Mouse (Mus musculus): Measurements from ENCODE around the gene Mrps18c. TPM values are rescaled to one million over a fixed set of nuclear protein-coding genes. Genes with fewer than 3 reads are reported as not detected.

Gene Mrps18c
- polyA plus RNA-seq, 1 experiment = 27.8 TPM

DNA sequence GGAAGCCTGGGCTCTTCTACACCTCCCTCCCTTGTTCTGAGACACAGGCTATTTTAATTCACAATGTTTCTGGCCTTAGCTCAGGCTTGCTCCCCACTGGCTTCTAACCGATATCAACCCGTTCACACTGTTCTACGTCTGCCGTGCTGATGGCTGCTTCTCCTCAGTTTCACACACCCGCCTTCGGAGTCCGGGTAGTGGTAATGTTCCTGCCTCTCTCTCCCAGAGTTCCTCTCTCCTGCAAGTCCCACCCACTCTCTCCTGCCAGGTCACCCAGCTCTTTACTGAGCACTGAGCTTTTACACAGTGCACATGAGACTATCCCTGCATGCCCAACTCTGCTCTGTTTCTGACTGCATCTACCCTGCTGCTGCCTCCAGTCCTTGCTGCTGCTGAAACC is 32.4 kb upstream of the Mrps18c start:
- Histone ChIP-seq H3K36me3 (ENCODE audit: control insufficient read depth, insufficient read depth, low read length) (peaks cover 2% of the 10 kb centered on the region; the same call in 1 of the 2 replicates), H3K4me3 (ENCODE audit: control insufficient read depth, low read depth, low read length) (no peak overlapping the region), H3K27me3 (ENCODE audit: control insufficient read depth, insufficient read depth, low read length) (no peaks in the 10 kb centered on the region), H3K27ac (ENCODE audit: control insufficient read depth, insufficient read depth, low read depth, low read length) (no peak overlapping the region), H3K4me1 (ENCODE audit: control insufficient read depth, insufficient read depth, low read length) (no peaks in the 10 kb centered on the region)
- TF ChIP-seq POLR2A (IDR thresholded peaks at IDR 0.05; ENCODE audit: control insufficient read depth, low read depth, low read length) (no peak), CTCF (IDR thresholded peaks at IDR 0.05; ENCODE audit: control insufficient read depth, insufficient read depth, insufficient replicate concordance, low read depth, low read length) (no peak)

DNA sequence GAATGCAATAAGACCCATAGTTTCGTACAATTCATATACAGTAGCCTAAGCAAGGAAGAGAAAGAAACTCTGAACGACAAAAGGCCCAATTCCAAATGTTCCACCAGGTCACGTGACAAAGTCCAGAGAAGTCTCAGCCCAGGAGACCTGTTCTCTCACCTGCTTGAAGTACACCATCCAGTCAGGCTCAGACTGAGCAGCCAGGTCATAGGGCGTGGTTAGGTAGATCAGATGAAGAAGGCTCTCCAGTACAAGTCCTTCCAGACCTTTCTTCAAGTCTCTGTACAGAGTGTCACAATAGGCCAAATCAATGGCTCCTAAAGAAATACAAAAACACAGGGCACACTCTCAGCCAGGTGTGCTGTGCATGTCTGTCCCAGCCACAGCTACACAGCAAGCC is 26.9 kb upstream of the Mrps18c start:
- Histone ChIP-seq H3K36me3 (ENCODE audit: control insufficient read depth, insufficient read depth, low read length) (peaks cover 4% of the 10 kb centered on the region; the same call in 1 of the 2 replicates), H3K4me3 (ENCODE audit: control insufficient read depth, low read depth, low read length) (no peak overlapping the region), H3K27ac (ENCODE audit: control insufficient read depth, insufficient read depth, low read depth, low read length) (no peak overlapping the region), H3K27me3 (ENCODE audit: control insufficient read depth, insufficient read depth, low read length) (no peaks in the 10 kb centered on the region), H3K4me1 (ENCODE audit: control insufficient read depth, insufficient read depth, low read length) (no peaks in the 10 kb centered on the region)
- TF ChIP-seq POLR2A (IDR thresholded peaks at IDR 0.05; ENCODE audit: control insufficient read depth, low read depth, low read length) = no peak
- no peak for TF ChIP-seq CTCF (IDR thresholded peaks at IDR 0.05; ENCODE audit: control insufficient read depth, insufficient read depth, insufficient replicate concordance, low read depth, low read length)

DNA sequence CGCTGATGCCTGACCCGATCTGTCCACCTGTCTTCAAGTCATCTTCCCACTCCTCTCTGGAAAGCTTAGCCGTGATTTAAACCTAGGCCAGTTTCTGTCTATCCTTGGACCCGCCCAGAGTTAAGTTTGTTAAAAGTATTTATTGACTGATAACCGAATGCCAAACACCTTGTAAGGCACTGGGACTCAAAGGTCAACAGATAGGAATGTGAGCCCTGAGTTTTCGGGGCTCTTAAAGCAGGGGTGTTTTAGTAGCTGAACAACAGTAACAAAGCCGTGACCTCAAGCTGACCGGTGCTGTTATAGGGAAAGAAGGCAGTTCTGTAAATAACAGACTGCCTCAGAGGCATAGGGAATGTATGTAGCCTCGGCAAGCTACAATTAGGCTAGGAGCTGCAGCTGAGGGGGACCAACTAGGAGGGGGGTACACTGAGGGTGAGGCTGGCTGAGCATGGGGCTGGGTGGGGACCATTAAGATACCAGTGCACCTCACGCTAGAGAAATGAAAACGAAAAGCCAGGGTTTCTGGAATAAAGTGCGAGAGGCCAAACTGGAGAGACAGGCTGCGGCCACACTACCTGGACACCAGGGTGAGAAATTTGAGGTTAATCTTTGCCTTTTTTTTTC is 22.5 kb upstream of the Mrps18c start:
- H3K36me3 ChIP-seq (ENCODE audit: control insufficient read depth, insufficient read depth, low read length) = peaks cover 7% of the 10 kb centered on the region; the same call in 1 of the 2 replicates
- TF ChIP-seq CTCF (IDR thresholded peaks at IDR 0.05; ENCODE audit: control insufficient read depth, insufficient read depth, insufficient replicate concordance, low read depth, low read length) (no peak), POLR2A (IDR thresholded peaks at IDR 0.05; ENCODE audit: control insufficient read depth, low read depth, low read length) (no peak)
- no peak overlapping the region for H3K4me3 ChIP-seq (ENCODE audit: control insufficient read depth, low read depth, low read length)

DNA sequence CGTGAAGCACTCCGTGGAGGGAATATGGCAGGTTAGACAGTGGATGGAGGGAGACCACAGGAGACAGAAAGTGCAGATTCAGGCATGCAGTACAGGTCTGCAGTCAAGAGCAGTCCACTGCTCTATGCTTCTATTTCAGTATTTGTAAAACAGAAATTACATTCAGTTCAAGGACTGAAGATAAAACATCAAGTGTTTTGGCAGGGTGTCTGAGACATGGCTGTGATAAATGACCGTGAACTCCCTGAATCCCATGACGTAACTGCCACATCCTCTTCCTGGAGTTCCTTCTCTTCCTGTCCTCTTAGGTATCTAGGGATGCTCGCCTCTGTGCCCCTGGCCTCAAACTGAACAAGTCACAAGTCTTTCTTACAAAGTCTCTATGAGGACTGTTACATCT is 21.5 kb upstream of the Mrps18c start:
- TF ChIP-seq POLR2A (IDR thresholded peaks at IDR 0.05; ENCODE audit: control insufficient read depth, low read depth, low read length) (no peak), CTCF (IDR thresholded peaks at IDR 0.05; ENCODE audit: control insufficient read depth, insufficient read depth, insufficient replicate concordance, low read depth, low read length) (no peak)
- Histone ChIP-seq H3K36me3 (ENCODE audit: control insufficient read depth, insufficient read depth, low read length) (peaks cover 7% of the 10 kb centered on the region; the same call in 1 of the 2 replicates), H3K4me3 (ENCODE audit: control insufficient read depth, low read depth, low read length) (no peak overlapping the region), H3K27ac (ENCODE audit: control insufficient read depth, insufficient read depth, low read depth, low read length) (no peak overlapping the region), H3K4me1 (ENCODE audit: control insufficient read depth, insufficient read depth, low read length) (no peaks in the 10 kb centered on the region), H3K27me3 (ENCODE audit: control insufficient read depth, insufficient read depth, low read length) (no peaks in the 10 kb centered on the region)

More for the DNA sequence above, 22.5 kb upstream of the Mrps18c start:
- H3K4me1 ChIP-seq (ENCODE audit: control insufficient read depth, insufficient read depth, low read length) = no peaks in the 10 kb centered on the region
- H3K27ac ChIP-seq (ENCODE audit: control insufficient read depth, insufficient read depth, low read depth, low read length) = no peak overlapping the region
- H3K27me3 ChIP-seq (ENCODE audit: control insufficient read depth, insufficient read depth, low read length) = no peaks in the 10 kb centered on the region

DNA sequence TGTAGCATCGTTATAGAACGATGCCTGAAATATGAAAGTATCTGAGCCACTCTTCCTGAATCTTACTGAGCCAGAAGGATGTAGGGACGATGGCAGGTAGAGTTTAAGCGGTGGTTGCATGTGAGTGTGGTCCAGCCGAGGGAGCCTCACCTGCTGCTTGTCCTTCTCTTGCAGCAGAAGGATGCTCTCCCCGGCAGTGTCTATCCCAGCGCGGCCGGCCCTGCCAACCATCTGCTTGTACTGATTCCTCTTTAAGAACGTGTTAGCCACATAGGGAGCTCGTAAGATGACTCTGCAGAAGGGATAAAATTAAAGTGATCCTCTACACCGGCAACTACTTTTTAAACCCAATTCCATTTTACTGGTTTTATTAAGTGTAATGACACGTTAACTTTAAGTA is 19.4 kb upstream of the Mrps18c start:
- no peak overlapping the region for H3K27ac ChIP-seq (ENCODE audit: control insufficient read depth, insufficient read depth, low read depth, low read length)
- no peaks in the 10 kb centered on the region for H3K27me3 ChIP-seq (ENCODE audit: control insufficient read depth, insufficient read depth, low read length)
- no peak for TF ChIP-seq CTCF (IDR thresholded peaks at IDR 0.05; ENCODE audit: control insufficient read depth, insufficient read depth, insufficient replicate concordance, low read depth, low read length)
- TF ChIP-seq POLR2A (IDR thresholded peaks at IDR 0.05; ENCODE audit: control insufficient read depth, low read depth, low read length) = no peak
- H3K4me1 ChIP-seq (ENCODE audit: control insufficient read depth, insufficient read depth, low read length) = no peaks in the 10 kb centered on the region
- H3K36me3 ChIP-seq (ENCODE audit: control insufficient read depth, insufficient read depth, low read length) = peaks cover 5% of the 10 kb centered on the region; the same call in 1 of the 2 replicates
- no peak overlapping the region for H3K4me3 ChIP-seq (ENCODE audit: control insufficient read depth, low read depth, low read length)

DNA sequence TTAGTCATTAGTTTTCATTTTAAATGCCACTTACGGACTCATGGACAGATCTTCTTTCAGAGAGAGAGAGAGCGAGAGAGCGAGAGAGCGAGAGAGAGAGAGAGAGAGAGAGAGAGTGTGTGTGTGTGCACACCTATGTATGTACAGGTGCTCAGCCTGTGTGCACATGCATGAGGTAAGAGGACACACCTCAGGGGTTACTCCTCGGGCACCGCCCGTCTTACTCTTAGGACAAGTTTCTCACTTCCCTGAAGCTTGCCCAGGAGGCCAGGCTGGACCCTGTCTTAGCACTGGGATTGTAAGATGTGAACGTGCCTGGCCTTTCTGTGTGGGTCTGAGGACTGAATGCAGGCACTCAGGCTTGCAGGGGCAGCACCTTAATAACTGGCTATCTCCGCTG is 10.9 kb upstream of the Mrps18c start:
- TF ChIP-seq CTCF (IDR thresholded peaks at IDR 0.05; ENCODE audit: control insufficient read depth, insufficient read depth, insufficient replicate concordance, low read depth, low read length) = no peak
- TF ChIP-seq POLR2A (IDR thresholded peaks at IDR 0.05; ENCODE audit: control insufficient read depth, low read depth, low read length) = no peak
- H3K36me3 ChIP-seq (ENCODE audit: control insufficient read depth, insufficient read depth, low read length) = peaks cover 2% of the 10 kb centered on the region; the same call in 1 of the 2 replicates
- no peaks in the 10 kb centered on the region for H3K27me3 ChIP-seq (ENCODE audit: control insufficient read depth, insufficient read depth, low read length)
- no peak overlapping the region for H3K4me3 ChIP-seq (ENCODE audit: control insufficient read depth, low read depth, low read length)
- H3K4me1 ChIP-seq (ENCODE audit: control insufficient read depth, insufficient read depth, low read length) = no peaks in the 10 kb centered on the region
- no peak overlapping the region for H3K27ac ChIP-seq (ENCODE audit: control insufficient read depth, insufficient read depth, low read depth, low read length)

DNA sequence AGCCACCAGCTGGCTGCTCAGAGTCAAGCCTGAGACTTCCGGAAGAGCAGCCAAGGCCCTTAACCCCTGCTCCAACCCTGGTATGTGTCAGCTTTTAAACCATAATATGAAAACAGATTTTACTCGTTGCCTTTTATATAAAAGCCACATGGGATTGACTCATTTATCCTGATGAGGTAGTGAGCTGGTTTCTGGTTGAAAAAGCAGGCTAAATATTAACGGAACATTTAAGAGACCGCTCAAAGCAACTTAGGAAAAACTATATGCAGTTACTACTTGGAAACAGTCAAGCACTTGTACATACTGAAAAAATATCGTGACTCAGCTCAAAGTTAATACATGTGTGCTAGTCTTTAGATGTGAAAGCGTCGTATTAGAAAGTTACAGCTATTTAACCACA is 6.2 kb upstream of the Mrps18c start:
- no peaks in the 10 kb centered on the region for H3K27me3 ChIP-seq (ENCODE audit: control insufficient read depth, insufficient read depth, low read length)
- no peak overlapping the region for H3K4me3 ChIP-seq (ENCODE audit: control insufficient read depth, low read depth, low read length)
- no peaks in the 10 kb centered on the region for H3K4me1 ChIP-seq (ENCODE audit: control insufficient read depth, insufficient read depth, low read length)
- TF ChIP-seq POLR2A (IDR thresholded peaks at IDR 0.05; ENCODE audit: control insufficient read depth, low read depth, low read length) (no peak), CTCF (IDR thresholded peaks at IDR 0.05; ENCODE audit: control insufficient read depth, insufficient read depth, insufficient replicate concordance, low read depth, low read length) (no peak)
- no peak overlapping the region for H3K27ac ChIP-seq (ENCODE audit: control insufficient read depth, insufficient read depth, low read depth, low read length)
- peaks cover 2% of the 10 kb centered on the region; the same call in 1 of the 2 replicates for H3K36me3 ChIP-seq (ENCODE audit: control insufficient read depth, insufficient read depth, low read length)

Data from testis, adult 2 months (tissue).